Mouse (Mus musculus): Measurements from ENCODE around the gene Gm4737. TPM values are rescaled to one million over a fixed set of nuclear protein-coding genes. Genes with fewer than 3 reads are reported as not detected.

The Gm4737 gene
- total RNA-seq, 2 experiments from 2014 or later, result 18.9 to 20.1 TPM

Other genes starting within 250 kb of the Gm4737 start
- 10 to 100 TPM; 17.3 to 19.3 TPM for gene Phldb2, start 201.5 kb downstream of the Gm4737 start, total RNA-seq (2021)
- gene Plcxd2, start 144.9 kb downstream of the Gm4737 start, total RNA-seq (2021), result under 1 TPM; 0.33 to 0.43 TPM
- under 1 TPM in 1 of 2 experiments, not detected in 1; 0.09 TPM for gene Cd96, start 34.8 kb downstream of the Gm4737 start, total RNA-seq (2021)

Data from gastrocnemius, postnatal 14 days (tissue).